Mouse (Mus musculus): ENCODE data around the gene Prnd.

The Prnd gene

DNA sequence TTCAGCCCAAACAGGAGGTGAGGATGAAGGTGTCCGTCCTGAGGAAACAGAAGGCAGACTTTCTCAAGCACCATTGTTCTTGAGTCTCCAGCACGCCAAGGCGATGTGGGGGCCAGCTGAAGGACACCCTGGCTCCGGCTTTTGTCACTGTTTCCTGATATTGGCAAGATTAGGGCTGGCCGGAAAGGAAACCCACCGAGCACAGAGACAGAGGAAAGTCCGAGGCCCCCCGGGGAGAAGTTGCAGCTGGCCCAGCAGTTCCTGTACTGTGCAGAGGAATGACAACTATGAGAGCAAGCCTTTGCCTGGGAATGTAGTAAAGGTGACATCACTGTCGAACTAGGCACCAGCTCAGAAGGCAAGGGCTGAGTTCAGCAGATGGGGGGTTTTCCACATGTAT lies 30.2 kb downstream of the Prnd start:
- no peak for DNase-seq (ENCODE audit: low read depth, low spot score)

DNA sequence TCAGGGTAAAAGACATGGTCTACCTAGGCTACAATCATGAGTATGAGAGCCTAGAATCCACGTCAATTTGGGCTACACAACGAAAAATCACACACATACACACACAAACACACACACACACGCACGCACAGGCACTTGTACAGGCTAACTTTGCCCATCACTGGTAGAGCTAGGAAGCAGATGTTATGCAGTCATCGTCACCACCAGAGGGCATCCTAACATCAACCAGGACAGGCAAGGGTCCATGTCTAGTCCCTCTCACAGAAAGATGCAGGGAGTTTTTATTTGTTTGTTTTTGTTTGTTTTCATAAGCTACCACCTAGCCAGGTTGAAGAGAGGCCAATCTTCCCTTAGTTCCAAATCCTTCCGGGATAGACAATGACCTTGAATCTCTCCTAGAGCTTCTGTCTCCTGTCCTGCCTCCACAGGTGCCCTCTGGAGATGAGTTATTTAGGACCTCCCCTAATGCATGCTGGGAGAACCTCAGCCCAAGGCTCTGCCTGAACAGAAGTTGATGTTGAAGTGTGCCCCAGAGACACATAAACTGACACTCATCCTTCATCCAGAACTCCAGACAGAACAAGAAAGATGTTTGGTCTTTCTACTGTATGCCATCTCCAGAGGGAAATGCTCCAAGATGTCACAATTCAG lies 32.0 kb downstream of the Prnd start:
- peak; percentile 74 for DNase-seq (ENCODE audit: low read depth, low spot score)

DNA sequence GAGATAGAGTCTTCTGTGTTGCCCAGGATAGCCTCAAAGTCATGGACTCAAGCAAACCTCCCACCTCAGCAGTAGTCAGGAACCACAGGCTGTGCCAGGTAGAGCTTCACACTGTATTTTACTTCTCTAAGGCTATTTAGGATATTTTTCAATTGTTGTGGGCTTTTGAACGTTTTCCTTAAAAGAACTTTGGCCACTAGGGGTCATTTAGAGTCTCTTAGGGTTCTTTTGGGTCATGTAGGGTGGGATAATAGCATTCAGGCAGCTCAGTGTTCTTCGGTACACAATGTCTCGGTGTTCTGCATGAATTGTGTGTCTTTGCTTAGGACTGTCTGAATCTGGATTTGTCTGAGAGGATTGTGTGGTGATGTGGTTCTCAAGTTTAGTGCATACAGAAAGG lies 37.3 kb downstream of the Prnd start:
- DNase-seq (ENCODE audit: low read depth, low spot score): no peak

DNA sequence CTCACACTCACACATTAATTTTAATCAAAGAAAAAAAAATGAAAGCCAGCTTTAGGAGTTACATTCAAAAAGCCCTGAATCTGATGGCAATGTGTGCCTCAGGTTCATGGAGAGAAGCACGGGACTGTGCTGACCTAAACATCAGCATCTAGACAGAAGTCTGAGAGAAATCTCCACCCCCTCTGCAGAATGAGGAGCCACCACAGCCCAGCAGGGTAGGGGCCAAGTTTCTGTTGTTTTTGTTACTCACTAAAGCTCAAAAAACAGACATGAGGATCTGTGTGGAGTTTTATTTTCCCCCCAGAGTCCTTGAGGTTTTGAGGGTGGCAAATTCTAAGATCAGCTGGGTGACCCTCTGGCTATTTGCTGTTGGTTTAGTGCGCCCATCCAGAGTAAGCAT lies 37.9 kb downstream of the Prnd start:
- DNase-seq (ENCODE audit: low read depth, low spot score): no peak

DNA sequence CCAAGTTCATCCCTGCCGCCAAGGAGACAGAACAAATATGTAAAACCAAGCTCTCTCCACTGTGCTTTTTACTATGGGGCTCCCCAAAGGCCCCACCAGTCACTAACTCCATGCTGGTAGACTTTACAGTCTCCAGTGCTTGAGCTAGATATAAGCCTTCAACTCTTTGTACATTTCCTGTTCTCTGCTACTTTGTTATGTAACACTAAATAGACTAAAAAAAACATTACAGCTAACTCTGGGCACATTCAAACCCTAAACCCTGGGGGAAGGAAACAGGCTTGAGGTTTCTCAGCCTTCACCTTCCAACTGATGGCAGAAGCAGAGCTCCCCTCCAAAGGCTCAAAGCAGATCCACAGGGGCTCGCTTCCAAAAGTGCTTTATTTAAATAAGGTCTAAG lies 41.8 kb downstream of the Prnd start:
- no peak for DNase-seq (ENCODE audit: low read depth, low spot score)

DNA sequence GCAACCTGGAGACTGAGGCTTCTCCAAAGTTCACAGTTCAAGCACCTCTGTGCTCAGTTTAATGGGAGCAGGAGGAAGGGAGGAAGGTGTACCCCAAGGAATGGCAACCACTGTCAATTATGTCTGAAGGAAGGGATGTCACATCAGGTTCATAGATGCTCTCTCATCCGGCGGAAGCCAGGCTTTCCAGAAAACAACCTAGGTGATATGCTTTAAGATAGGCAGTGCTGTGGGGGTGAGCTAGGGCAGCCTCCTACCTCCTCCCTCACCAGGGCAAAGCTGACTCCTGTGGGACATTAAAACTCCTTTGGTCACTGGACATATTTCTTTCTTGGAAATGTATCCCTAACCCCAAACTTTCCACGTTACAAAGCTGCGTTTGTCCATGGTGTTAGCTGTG lies 42.5 kb downstream of the Prnd start:
- DNase-seq (ENCODE audit: low read depth, low spot score): no peak

DNA sequence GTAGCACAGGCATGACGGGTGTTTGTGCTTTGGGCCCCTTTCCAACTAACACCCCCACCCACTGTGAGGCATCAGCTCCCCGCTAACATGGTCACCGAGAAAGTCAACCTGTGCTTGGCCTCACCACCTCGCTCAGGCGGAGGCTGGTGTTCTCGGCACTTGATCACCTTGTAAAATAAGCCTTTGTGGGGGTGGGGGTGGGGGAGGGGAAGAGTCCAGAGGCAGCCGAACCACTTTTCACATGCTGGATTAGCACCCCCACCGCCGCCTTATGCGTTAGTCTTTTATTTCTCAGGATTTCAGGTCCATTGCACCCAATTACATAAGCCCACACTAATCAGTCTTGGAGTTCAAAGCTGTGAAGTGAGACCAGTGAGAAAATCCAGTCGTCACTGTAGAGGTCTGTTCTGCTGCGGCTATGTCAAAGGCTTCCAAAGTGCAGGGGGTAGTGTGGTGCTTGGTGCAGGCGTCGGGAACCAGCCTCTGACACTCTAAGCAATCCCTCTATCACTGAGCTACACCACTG lies 43.0 kb downstream of the Prnd start:
- DNase-seq (ENCODE audit: low read depth, low spot score): no peak

DNA sequence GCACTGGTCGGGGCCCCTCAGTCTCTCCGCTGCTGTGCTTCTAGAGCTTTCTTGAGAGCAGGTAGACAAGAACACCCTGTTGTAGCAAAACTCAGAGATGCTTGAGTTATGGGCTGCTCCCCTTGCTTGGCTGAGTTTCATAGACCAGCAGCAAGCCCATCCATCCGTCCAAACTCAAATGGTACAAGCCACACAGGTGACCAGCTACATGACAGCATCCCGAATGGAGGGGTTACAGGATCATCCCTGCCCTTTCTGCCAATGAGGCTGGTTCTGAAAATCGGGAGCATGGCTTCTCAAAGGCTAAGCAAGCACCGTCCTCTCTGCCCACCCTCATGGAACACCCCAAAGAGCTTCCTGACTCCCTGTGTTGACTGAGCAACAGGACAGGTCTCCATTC lies 44.3 kb downstream of the Prnd start:
- DNase-seq (ENCODE audit: low read depth, low spot score): no peak

DNA sequence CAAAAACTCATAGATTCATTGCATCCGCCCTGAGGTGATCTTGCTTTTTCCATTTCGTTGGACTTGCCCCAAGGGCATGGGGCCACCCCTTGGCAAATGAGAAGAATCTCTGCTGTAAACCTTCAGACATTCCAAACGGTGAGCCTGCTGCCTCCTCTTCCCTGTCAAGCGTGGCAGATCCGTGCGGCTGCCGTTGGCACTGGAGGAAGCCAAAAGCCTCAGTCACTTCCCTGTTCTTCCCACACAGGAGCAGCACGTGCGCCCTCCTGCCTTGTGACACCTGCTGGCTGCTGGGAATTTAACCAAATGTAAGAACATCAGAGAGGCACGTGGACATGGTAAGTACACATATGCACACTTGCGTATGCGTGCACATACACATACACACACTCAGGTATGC lies 45.1 kb downstream of the Prnd start:
- DNase-seq (ENCODE audit: low read depth, low spot score): no peak

DNA sequence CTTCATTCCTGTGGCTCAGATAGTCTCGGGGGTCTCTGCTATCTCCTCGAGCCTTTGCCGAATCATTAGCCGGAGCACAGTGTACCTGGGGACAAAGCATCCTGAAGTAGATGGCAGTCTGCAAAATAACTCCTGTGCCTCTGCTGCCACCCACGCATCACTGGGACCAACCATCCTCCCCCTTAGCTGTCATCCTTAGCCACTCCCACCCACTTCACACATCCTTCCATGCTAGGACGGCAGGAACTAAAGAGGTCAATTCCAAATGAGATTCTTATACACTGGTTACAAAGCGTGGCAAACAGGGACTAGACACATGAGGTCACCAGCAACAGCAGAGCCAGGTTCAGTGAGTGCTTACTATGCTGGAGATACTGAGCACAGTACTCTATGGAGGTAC lies 45.7 kb downstream of the Prnd start:
- DNase-seq (ENCODE audit: low read depth, low spot score): no peak

DNA sequence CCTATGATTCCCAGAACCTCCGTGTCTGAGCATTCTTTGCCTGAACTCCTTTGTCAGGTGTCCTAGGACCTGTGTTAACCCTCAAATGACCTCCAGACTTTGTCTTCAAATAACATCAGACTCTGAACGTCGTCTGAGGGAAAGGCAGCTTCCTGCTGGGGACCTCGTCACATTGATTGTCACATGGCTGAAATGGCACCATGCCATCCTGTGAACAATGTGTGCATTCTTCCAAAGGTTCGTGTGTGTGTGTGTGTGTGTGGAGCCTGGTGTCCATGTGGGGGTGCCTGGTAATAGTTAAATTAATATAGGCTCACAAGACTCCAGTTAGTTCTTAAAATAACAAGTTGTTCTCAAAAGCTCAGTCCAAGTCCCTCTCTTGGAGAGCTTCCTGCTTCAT lies 46.7 kb downstream of the Prnd start:
- DNase-seq (ENCODE audit: low read depth, low spot score): no peak

DNA sequence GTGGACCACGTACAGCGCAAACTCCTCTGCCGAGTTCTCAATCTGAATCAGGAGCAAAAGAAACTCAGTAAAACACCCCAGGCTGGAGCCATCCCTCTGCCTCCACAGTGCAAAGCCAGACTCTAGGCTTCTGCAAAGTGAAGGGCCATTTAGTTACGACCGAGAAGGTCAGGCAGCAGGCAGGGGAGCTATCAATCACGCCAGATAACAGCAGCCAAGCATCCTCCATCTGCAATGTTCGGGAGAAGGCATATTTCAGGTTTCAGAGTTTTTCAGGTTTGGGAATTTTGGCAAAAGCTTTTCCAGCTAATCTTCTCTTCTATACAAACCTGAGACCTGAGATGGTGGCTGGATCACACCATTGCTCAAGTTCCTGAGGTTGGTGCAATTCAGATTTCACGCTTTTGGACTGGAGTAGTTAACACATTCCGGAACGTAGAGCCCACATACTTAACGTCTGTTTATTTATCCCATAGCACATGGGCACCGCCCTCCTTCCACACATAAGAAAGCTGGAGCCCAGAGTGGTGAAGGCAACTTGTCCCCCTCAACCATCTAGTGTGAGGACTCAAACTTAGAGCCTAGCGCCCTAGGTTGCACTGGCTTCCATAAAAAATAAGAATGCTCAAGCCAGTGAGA lies 51.2 kb downstream of the Prnd start:
- DNase-seq (ENCODE audit: low read depth, low spot score): no peak

DNA sequence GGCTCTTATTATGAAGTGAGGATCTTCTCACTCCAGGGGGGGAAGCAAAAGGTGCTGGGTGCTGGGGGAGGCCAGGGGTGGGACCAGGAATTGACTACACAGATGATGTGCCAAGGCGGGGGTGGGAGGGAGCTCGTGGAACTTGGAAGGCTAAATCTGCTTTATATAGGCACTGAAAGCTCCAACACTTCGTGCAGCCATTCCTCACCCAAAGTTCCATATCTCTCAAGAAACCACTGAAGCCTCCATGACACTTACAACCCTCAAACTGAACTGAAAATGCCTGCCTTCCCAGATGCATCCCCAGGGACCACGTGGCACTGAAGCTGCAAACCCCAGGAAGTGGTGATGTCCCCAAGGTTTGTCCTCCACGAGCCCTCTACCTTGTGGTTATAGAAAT lies 53.3 kb downstream of the Prnd start:
- no peak for DNase-seq (ENCODE audit: low read depth, low spot score)

DNA sequence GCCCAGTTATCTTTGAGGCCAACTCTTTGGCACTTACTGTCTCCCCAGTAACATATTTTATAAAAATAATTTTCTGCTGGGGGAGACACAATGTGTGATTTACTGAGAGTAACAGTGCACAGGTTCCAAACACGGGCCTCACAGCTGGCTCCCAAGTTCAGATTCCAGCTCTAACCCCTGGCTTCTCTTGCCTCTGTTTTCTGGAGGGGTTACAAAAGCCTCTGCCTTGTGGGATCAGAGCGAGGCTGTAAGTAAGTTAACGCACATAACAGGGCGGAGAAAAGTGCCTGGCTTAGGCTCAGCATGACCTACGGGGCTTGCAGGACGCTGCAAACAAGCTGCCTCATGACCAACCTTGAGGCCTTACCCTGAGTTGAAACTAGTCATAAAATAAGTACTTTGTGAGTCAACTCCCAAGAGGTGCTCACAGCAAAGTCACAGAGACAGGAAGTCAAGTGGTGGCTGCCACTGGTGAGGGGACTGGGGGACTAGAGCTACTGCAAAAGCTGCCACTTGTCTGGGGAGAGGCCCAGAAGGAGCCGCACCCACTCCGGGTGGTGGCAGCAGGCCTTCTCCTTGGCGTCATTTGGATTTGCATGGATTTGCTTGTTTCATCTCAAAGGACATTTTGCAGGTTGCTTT lies 54.0 kb downstream of the Prnd start:
- DNase-seq (ENCODE audit: low read depth, low spot score): no peak

DNA sequence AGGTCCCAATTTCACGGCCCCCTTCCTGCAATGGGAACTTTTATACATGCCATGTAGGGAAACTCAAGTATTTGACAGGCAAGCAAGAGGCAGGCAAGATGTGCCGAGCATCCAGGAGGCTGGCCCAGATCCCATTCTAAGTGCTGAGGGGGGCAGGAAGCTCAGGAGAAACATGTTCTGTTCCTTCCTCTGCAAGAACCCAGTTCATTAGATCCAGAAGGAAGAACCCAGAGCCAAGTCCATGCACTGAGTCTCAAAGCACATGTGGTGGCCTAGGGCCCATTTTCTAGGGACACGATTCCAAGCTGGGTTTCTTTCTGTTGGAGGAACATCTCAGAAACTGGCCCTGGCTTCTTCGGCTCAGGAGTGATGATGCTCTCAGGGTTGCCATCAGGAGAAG lies 54.8 kb downstream of the Prnd start:
- no peak for DNase-seq (ENCODE audit: low read depth, low spot score)

All from ES-CJ7 (cell line).